Mouse (Mus musculus) testis, adult 2 months (tissue): ENCODE data around the gene Osbpl9.

Experiments
- CTCF ChIP-seq: fragments of 200-500 bp; IDR thresholded peaks from 2 replicates; pipeline ENCODE4 v1.5.1; 2012; ENCODE audit warnings: low read depth, mild to moderate bottlenecking, inconsistent platforms, low read length, moderate library complexity; ENCODE audit not compliant: control insufficient read depth, insufficient read depth, insufficient replicate concordance
- POLR2A ChIP-seq: fragments of 200-500 bp; IDR thresholded peaks from 2 replicates; pipeline ENCODE4 v1.6.1; 2012; ENCODE audit warnings: low read depth, mild to moderate bottlenecking, inconsistent platforms, low read length, moderate library complexity; ENCODE audit not compliant: control insufficient read depth

DNA sequence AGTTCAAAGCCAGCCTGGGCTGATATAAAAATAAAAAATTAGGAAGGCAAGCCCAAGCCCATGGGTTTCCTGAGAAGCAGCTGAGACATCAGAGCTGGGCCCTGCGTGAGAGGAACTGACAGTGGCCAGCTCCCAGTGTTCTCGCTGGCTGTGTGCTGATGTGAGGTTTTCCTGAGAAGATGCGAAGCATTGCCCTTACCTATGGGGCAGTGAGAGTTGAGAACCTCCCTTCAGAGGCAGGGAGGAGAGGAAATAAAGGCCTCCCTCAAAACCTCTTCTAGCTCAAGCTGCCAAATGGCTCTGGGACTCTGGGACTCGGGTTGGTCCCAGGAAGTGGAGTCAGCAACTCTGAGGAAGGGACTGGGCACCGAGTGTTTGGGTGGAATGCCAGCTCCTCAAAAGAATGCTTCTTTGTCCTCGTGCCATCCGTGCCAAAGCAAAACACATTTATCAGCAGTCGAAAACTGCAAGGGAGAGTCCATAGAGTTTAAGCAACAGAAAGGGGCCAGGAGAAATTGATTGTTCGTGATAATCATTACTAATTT, 32.8 kb upstream of the Osbpl9 start:
- TF ChIP-seq CTCF (no peak), POLR2A (no peak)
